Mouse (Mus musculus) CH12.LX (cell line): Measurements from ENCODE around the gene Ckap2l. TPM values are rescaled to one million over a fixed set of nuclear protein-coding genes. Genes with fewer than 3 reads are reported as not detected.

Experiments
- DNase-seq: peaks from one replicate; pipeline ENCODE4 v3.0.0-alpha.2; 2013; ENCODE audit errors: extremely low read depth
- H3K27ac ChIP-seq: 2 replicates; pipeline ENCODE4 v1.5.1; 2012; ENCODE audit warnings: low read depth, mild to moderate bottlenecking, control low read depth, moderate library complexity; ENCODE audit not compliant: insufficient read depth
- H3K27me3 ChIP-seq: replicated peaks from 2 replicates; pipeline ENCODE3; 2012; ENCODE audit warnings: inconsistent platforms
- H3K36me3 ChIP-seq, 2 experiments: replicated peaks in 1 of 2; 2 replicates each; pipeline versions ENCODE3 to v1.6.1; 2012; ENCODE audit warnings: inconsistent platforms in 1 of 2, low read length in 1 of 2, mild to moderate bottlenecking in 1 of 2, mixed read lengths in 1 of 2, moderate library complexity in 1 of 2; ENCODE audit not compliant: control insufficient read depth in 1 of 2, insufficient read depth in 1 of 2
- H3K4me1 ChIP-seq, 2 experiments: 2 replicates each; pipeline ENCODE4 v1.6.1; 2012; ENCODE audit warnings: inconsistent platforms in 1 of 2, moderate library complexity in 1 of 2; ENCODE audit not compliant: insufficient read depth in 2 of 2, control insufficient read depth in 1 of 2
- H3K4me2 ChIP-seq: 2 replicates; pipeline ENCODE4 v1.6.1; 2012; ENCODE audit warnings: low read depth, mild to moderate bottlenecking, control low read depth; ENCODE audit not compliant: poor library complexity, insufficient read depth, severe bottlenecking
- H3K4me3 ChIP-seq, 3 experiments: fragments of 150-350 bp in 1 of 3; sonication (generic) in 1 of 3; replicated peaks in 1 of 3; 2 replicates each; pipeline versions ENCODE3 to v1.5.1; 2011 to 2012; ENCODE audit warnings: low read depth in 2 of 3, low read length in 2 of 3, mild to moderate bottlenecking in 2 of 3, moderate library complexity in 2 of 3, control low read depth in 1 of 3, improper control_type of control experiment in 1 of 3, inconsistent platforms in 1 of 3, mixed read lengths in 1 of 3; ENCODE audit not compliant: poor library complexity in 1 of 3
- H3K79me2 ChIP-seq: replicated peaks from 2 replicates; pipeline ENCODE4 v1.6.1; 2012; ENCODE audit warnings: mild to moderate bottlenecking, moderate library complexity; ENCODE audit not compliant: control insufficient read depth, poor library complexity, insufficient read depth, severe bottlenecking; ENCODE audit errors: extremely low read depth
- H3K9ac ChIP-seq: 2 replicates; pipeline ENCODE4 v1.6.1; 2012; ENCODE audit warnings: low read depth, mild to moderate bottlenecking, control low read depth, moderate library complexity; ENCODE audit not compliant: insufficient read depth
- H3K9me3 ChIP-seq: replicated peaks from 2 replicates; pipeline ENCODE3; 2012; ENCODE audit warnings: low read length, inconsistent platforms, mixed read lengths
- BHLHE40 ChIP-seq: IDR thresholded peaks from 2 replicates; pipeline ENCODE4 v1.6.1; 2011; ENCODE audit warnings: mild to moderate bottlenecking, low read depth, low read length, improper control_type of control experiment
- CHD2 ChIP-seq: IDR thresholded peaks from 2 replicates; pipeline ENCODE4 v1.6.1; 2011; ENCODE audit warnings: low read length, improper control_type of control experiment
- CTCF ChIP-seq, 2 experiments: IDR thresholded peaks in 1 of 2; conservative IDR thresholded peaks in 1 of 2; 2 replicates each; pipeline ENCODE4 v1.5.1; 2011 to 2012; ENCODE audit warnings: low read depth in 2 of 2, low read length in 2 of 2, improper control_type of control experiment in 1 of 2, inconsistent platforms in 1 of 2, mild to moderate bottlenecking in 1 of 2, moderate library complexity in 1 of 2
- E2F4 ChIP-seq: IDR thresholded peaks from 2 replicates; pipeline ENCODE4 v1.6.1; 2011; ENCODE audit warnings: low read depth, low read length, improper control_type of control experiment; ENCODE audit not compliant: insufficient replicate concordance
- ELF1 ChIP-seq: IDR thresholded peaks from 2 replicates; pipeline ENCODE4 v1.6.1; 2014; ENCODE audit warnings: low read depth, mild to moderate bottlenecking, inconsistent platforms, low read length, improper control_type of control experiment
- EP300 ChIP-seq: IDR thresholded peaks from 2 replicates; pipeline ENCODE4 v1.6.1; 2011; ENCODE audit warnings: low read length, improper control_type of control experiment
- ETS1 ChIP-seq: conservative IDR thresholded peaks from 2 replicates; pipeline ENCODE4 v1.6.1; 2012; ENCODE audit warnings: low read depth, mild to moderate bottlenecking, inconsistent platforms, low read length, improper control_type of control experiment, moderate library complexity
- HCFC1 ChIP-seq: IDR thresholded peaks from 2 replicates; pipeline ENCODE4 v1.6.1; 2012; ENCODE audit warnings: low read depth, mild to moderate bottlenecking, inconsistent platforms, low read length, improper control_type of control experiment
- IRF4 ChIP-seq: IDR thresholded peaks from 2 replicates; pipeline ENCODE4 v1.6.1; 2014; ENCODE audit warnings: low read depth, mild to moderate bottlenecking, inconsistent platforms, low read length, improper control_type of control experiment
- JUN ChIP-seq: IDR thresholded peaks from 2 replicates; pipeline ENCODE4 v1.6.1; 2011; ENCODE audit warnings: low read depth, mild to moderate bottlenecking, low read length, improper control_type of control experiment, moderate library complexity; ENCODE audit not compliant: insufficient read depth
- JUND ChIP-seq: conservative IDR thresholded peaks from 2 replicates; pipeline ENCODE4 v1.6.1; 2011; ENCODE audit warnings: low read depth, low read length, improper control_type of control experiment
- KAT2A ChIP-seq: IDR thresholded peaks from 2 replicates; pipeline ENCODE4 v1.6.1; 2012; ENCODE audit warnings: low read length, improper control_type of control experiment, inconsistent platforms; ENCODE audit not compliant: insufficient replicate concordance
- MAFK ChIP-seq: IDR thresholded peaks from 2 replicates; pipeline ENCODE4 v1.6.1; 2011; ENCODE audit warnings: low read length, improper control_type of control experiment; ENCODE audit not compliant: insufficient replicate concordance
- MXI1 ChIP-seq: IDR thresholded peaks from 2 replicates; pipeline ENCODE4 v1.6.1; 2011; ENCODE audit warnings: mild to moderate bottlenecking, low read depth, low read length, improper control_type of control experiment
- PAX5 ChIP-seq: IDR thresholded peaks from 2 replicates; pipeline ENCODE4 v1.6.1; 2012; ENCODE audit warnings: low read length, inconsistent platforms, mixed read lengths
- POLR2A ChIP-seq: IDR thresholded peaks from 2 replicates; pipeline ENCODE4 v1.6.1; 2011; ENCODE audit warnings: low read depth, mild to moderate bottlenecking, improper control_type of control experiment, low read length
- POLR2AphosphoS2 ChIP-seq: IDR thresholded peaks from 2 replicates; pipeline ENCODE4 v1.6.1; 2011; ENCODE audit warnings: low read depth, low read length, improper control_type of control experiment
- RCOR1 ChIP-seq: conservative IDR thresholded peaks from 2 replicates; pipeline ENCODE4 v1.6.1; 2012; ENCODE audit warnings: low read depth, mild to moderate bottlenecking, inconsistent platforms, low read length, improper control_type of control experiment
- SIN3A ChIP-seq: IDR thresholded peaks from 2 replicates; pipeline ENCODE4 v1.6.1; 2012; ENCODE audit warnings: low read length, improper control_type of control experiment, inconsistent platforms
- SMC3 ChIP-seq: IDR thresholded peaks from 2 replicates; pipeline ENCODE4 v1.6.1; 2011; ENCODE audit warnings: low read depth, low read length, improper control_type of control experiment
- TCF12 ChIP-seq: IDR thresholded peaks from 2 replicates; pipeline ENCODE4 v1.6.1; 2014; ENCODE audit warnings: low read depth, mild to moderate bottlenecking, inconsistent platforms, low read length, improper control_type of control experiment
- USF1 ChIP-seq: IDR thresholded peaks from 2 replicates; pipeline ENCODE4 v1.6.1; 2014; ENCODE audit warnings: low read depth, mild to moderate bottlenecking, inconsistent platforms, low read length, improper control_type of control experiment
- USF2 ChIP-seq: conservative IDR thresholded peaks from 2 replicates; pipeline ENCODE4 v1.6.1; 2011; ENCODE audit warnings: low read depth, low read length, improper control_type of control experiment
- ZKSCAN1 ChIP-seq: IDR thresholded peaks from 2 replicates; pipeline ENCODE4 v1.6.1; 2012; ENCODE audit warnings: low read depth, inconsistent platforms, low read length, improper control_type of control experiment, borderline replicate concordance
- ZNF384 ChIP-seq: IDR thresholded peaks from 2 replicates; pipeline ENCODE4 v1.6.1; 2012; ENCODE audit warnings: low read depth, low read length, improper control_type of control experiment, inconsistent platforms
- dilution Hi-C: fragments of 300-500 bp; cut with MboI; formaldehyde crosslinking; loops from 2 replicates; pipeline ENCODE4 v1.14.3; 2020; ENCODE audit warnings: low sequenced_read_pairs; ENCODE audit not compliant: extremely low pct_unique_long_range_greater_than_20kb, extremely low pct_ligation_motif_present
- in situ Hi-C: fragments of 300-500 bp; cut with MboI; formaldehyde crosslinking; loops from 3 replicates; pipeline ENCODE4 v1.14.3; 2019; ENCODE audit warnings: low sequenced_read_pairs, low pct_ligation_motif_present, low pct_unique_long_range_greater_than_20kb, mixed read lengths
- polyA plus RNA-seq: library from polyadenylated mRNA; unstranded; fragments of >175 nt; gene quantifications from 2 replicates; pipeline ENCODE4 v1.2.1, GENCODE M21; 2012; ENCODE audit warnings: low read depth; ENCODE audit not compliant: insufficient read length
- total RNA-seq, 2 experiments: library from RNA; depleted of rRNA; stranded (reverse); fragments of 300-350 nt in 1 of 2; fragments of >200 nt in 1 of 2; gene quantifications; 2 replicates each; pipeline ENCODE4 v1.2.3; 2012 to 2014

Ckap2l gene
- total and polyA plus RNA-seq, 3 experiments, result 13.3 to 35.6 (median 23.6) TPM

GRCm38 (mm10) chr2:129320033-129320605 lies 23.1 kb upstream of the Ckap2l start:
- H3K9ac ChIP-seq, result no peak overlapping the region
- TF ChIP-seq ZKSCAN1, result no peak
- 0 out of 2 replicates have a peak, but pooled peaks have one; percentile 31 for TF ChIP-seq IRF4
- no peak for TF ChIP-seq MXI1
- TF ChIP-seq PAX5, result no peak
- peak; percentile 61 for TF ChIP-seq EP300
- TF ChIP-seq ETS1, result peak; percentile 69
- TF ChIP-seq JUND, result 0 out of 2 replicates have a peak, but pooled peaks have one; percentile 23
- TF ChIP-seq, all 38 proteins: peak for 4
- Histone ChIP-seq H3K27ac (no peak overlapping the region), H3K4me2 (peak overlapping the region; percentile 31), H3K9me3 (no peaks in the 10 kb centered on the region), H3K79me2 (no peaks in the 10 kb centered on the region), H3K36me3 (no peaks in the 10 kb centered on the region), H3K4me3 (no peak overlapping the region), H3K27me3 (no peaks in the 10 kb centered on the region), H3K4me1 (peaks cover 5 to 27% of the 10 kb centered on the region in 2 experiments)
- in situ Hi-C loops, result no loop called here
- dilution Hi-C loops, result no loop called here
- DNase-seq, result peak; percentile 54

GRCm38 (mm10) chr2:129315831-129316230 lies 18.8 kb upstream of the Ckap2l start:
- H3K9ac ChIP-seq, result no peak overlapping the region
- dilution Hi-C loops (no loop called here), in situ Hi-C loops (no loop called here)
- no peak overlapping the region for H3K27ac ChIP-seq
- H3K9me3 ChIP-seq, result no peaks in the 10 kb centered on the region
- no peaks in the 10 kb centered on the region for H3K27me3 ChIP-seq
- H3K36me3 ChIP-seq, result no peaks in the 10 kb centered on the region
- no peak overlapping the region for H3K4me3 ChIP-seq
- H3K4me1 ChIP-seq, result peaks cover 3 to 36% of the 10 kb centered on the region in 2 experiments
- H3K79me2 ChIP-seq, result no peaks in the 10 kb centered on the region
- DNase-seq, result peak; percentile 62
- no peak for TF ChIP-seq HCFC1
- TF ChIP-seq BHLHE40, result peak; percentile 29; the same call in 1 of the 2 replicates
- TF ChIP-seq SIN3A, result no peak
- TF ChIP-seq USF2, result peak; percentile 51
- peak; percentile 57 for TF ChIP-seq USF1
- H3K4me2 ChIP-seq, result no peak overlapping the region

GRCm38 (mm10) chr2:129314880-129315279 lies 17.9 kb upstream of the Ckap2l start:
- H3K9ac ChIP-seq, result no peak overlapping the region
- TF ChIP-seq POLR2A, result no peak
- no peak for TF ChIP-seq ZNF384
- no peak for TF ChIP-seq KAT2A
- no peak for TF ChIP-seq E2F4
- TF ChIP-seq USF2, result no peak
- TF ChIP-seq POLR2AphosphoS2, result no peak
- TF ChIP-seq CHD2, result no peak
- TF ChIP-seq TCF12, result no peak
- TF ChIP-seq RCOR1, result no peak
- no peak for TF ChIP-seq PAX5
- TF ChIP-seq CTCF (conservative IDR thresholded peaks at IDR 0.05 in 1 of 2, IDR thresholded peaks at IDR 0.05 in 1 of 2; ENCODE audit: low read depth in 2 of 2, low read length in 2 of 2), result no peak
- TF ChIP-seq EP300, result no peak
- TF ChIP-seq MAFK, result no peak
- no peak for TF ChIP-seq ELF1
- no peak for TF ChIP-seq SMC3
- no peak for TF ChIP-seq JUN
- no peak for TF ChIP-seq JUND
- TF ChIP-seq, all 38 proteins: peak for 0
- DNase-seq, result no peak
- in situ Hi-C loops (loop anchor here (5.0 kb wide), 1 partner anchor 72 kb away; no protein-coding TSS in a partner anchor), dilution Hi-C loops (no loop called here)
- Histone ChIP-seq H3K9me3 (no peaks in the 10 kb centered on the region), H3K79me2 (no peaks in the 10 kb centered on the region), H3K4me1 (peaks cover 3 to 31% of the 10 kb centered on the region in 2 experiments; a peak in 3 of 4 replicates), H3K4me2 (no peak overlapping the region), H3K36me3 (no peaks in the 10 kb centered on the region), H3K27me3 (no peaks in the 10 kb centered on the region), H3K4me3 (no peak overlapping the region), H3K27ac (no peak overlapping the region)
